Mouse (Mus musculus): ENCODE results near the gene Prss33.

Gene Prss33

DNA sequence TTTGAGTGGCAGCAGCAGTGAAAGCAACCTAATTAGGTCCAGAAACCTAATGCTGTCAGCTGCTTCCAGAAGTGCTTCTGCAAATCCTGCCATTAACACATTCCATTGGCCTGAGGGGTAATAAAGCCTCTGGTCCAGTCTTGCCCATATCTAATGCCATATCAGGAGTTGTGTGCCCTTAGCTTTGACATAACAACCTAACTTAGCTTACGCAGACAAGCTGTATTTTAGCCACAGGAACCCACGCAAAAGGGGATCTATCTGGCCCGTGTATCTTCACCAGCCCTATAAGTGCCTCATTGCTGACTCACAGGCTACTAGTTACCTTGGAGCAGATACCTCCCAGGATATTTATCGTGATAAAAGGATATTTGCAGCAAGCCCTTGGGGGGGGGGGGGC is 10.3 kb downstream of the Prss33 start:
- no peak for DNase-seq

DNA sequence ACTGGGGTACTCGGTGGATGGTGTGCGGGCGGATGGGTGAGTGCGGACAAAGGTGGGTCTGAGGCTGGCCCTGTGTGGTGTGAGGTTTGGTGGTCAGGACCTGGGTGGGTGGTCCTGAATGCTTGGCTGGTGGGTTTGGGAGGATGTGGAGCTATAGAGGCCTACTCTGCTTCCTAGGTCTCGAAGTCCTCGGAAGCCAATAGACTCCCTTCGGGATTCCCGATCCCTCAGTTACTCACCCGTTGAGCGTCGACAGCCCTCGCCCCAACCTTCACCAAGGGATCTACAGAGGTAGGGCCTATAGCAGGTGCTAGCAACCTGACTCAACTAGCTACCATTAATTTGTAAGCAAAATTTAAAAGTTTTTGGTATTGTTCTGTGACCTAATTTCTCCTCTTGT is 12.2 kb downstream of the Prss33 start:
- DNase-seq: no peak

DNA sequence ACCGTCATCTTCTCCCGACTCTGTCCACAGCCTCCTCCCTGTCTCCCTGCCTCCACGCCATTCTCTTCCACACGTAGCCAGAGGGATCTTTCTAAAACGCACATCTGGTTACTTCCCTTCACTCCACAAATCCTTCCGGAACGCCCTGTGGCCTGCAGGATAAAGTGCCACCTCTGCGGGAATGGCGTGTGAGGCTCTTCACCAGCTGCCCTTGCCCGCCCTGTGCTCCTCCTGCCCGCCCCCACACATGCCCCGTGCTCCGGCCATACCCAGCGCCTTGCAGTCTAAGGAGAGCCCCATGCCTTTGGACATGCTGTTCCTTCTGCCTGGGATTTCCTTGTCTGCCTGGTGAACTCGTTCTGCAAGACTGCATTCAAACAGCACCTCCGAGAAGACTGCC is 12.8 kb downstream of the Prss33 start:
- DNase-seq: no peak

DNA sequence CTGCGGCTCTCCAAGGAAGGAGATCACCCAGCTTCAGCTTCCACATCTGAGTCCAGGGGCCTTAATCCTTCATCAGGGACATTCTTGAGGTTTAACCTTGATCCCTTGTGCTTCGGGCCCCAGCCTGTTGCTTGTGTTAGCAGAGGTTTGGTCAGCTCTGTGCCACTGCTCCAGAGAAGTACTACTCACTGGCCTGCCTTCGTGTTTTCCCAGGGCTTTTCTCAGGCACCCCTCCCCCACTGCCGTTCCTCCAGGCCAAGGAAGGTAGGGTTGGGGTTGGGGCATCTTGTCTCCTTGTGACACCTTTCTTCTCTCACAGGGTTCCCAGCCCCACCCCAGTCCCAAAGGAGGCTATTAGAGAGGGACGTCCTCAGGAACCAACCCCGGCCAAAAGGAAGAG is 13.8 kb downstream of the Prss33 start:
- DNase-seq: no peak

DNA sequence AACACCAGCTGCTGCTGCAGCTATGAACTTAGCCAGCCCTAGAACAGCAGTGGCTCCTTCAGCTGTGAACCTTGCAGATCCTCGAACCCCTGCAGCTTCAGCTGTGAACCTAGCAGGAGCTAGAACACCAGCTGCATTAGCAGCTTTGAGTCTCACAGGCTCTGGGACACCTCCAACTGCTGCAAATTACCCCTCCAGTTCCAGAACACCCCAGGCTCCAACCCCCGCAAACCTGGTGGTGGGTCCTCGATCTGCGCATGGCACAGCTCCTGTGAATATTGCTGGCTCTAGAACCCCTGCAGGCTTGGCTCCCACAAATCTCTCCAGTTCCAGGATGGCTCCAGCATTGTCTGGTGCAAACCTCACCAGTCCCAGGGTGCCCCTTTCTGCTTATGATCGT is 15.1 kb downstream of the Prss33 start:
- DNase-seq: no peak

DNA sequence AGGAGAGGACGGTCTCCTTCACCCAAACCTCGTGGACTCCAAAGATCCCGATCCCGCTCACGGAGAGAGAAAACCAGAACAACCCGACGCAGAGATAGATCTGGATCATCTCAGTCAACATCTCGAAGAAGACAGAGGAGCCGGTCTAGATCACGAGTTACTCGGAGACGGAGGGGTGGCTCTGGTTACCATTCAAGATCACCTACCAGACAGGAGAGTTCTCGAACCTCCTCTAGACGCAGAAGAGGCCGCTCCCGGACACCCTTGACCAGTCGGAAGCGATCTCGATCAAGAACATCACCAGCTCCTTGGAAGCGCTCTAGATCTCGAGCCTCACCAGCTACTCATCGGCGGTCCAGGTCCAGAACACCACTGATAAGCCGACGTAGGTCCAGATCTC is 16.6 kb downstream of the Prss33 start:
- DNase-seq: no peak

DNA sequence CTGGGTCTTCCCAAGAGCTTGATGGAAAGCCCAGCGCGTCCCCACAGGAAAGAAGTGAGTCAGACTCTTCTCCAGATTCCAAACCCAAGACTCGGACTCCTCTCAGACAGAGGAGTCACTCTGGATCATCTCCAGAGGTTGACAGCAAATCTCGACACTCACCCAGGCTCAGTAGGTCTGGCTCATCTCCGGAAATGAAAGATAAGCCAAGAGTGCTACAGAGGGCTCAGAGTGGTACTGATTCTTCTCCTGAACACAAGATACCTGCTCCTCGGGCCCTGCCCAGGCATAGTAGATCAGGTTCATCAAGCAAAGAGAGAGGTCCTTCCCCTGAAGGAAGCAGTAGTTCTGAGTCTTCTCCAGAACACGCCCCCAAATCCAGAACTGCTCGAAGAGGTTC is 17.3 kb downstream of the Prss33 start:
- no peak for DNase-seq

DNA sequence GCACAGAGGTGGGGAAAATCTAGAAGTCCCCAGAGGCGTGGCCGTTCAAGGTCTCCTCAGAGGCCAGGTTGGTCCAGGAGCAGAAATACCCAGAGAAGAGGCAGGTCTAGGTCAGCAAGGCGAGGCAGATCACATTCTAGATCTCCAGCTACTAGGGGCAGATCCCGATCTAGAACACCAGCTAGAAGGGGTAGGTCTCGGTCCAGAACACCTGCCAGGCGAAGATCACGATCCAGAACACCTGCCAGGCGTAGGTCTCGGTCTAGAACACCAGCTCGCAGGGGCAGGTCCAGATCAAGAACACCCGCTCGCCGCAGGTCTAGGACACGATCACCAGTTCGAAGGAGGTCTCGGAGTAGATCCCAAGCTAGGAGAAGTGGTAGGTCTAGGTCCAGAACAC is 20.2 kb downstream of the Prss33 start:
- no peak for DNase-seq

DNA sequence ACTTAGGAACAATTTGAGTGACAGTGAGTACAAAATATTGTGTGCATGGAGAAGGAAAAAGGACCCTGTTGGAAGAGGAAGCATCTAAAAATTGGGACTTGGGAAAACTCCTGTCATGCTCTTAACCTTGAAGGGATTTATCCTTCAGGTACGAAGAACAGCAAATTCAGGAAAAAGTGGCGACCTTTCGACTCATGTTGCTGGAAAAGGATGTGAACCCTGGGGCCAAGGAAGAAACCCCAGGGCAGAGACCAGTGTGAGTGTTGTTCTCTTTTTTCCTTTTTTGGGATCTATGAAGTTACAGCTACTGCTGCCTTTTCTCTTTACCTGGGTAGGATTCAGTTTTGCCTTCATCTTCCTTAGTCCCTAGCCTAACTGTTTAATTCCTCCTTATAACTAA is 27.9 kb downstream of the Prss33 start:
- no peak for DNase-seq

DNA sequence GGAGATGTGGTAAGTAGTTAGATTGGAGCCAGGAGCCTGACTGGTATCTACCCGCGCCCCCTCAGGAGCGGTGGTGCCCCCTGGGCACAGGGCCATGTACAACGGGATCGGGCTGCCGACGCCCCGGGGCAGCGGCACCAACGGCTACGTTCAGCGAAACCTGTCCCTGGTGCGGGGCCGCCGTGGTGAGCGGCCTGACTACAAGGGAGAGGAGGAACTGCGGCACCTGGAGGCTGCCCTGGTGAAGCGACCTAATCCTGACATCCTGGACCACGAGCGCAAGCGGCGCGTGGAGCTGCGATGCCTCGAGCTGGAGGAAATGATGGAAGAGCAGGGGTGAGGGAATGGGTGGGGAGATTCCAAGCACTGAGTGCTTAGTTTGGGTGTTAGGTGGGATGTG is 29.0 kb downstream of the Prss33 start:
- DNase-seq: peak; percentile 58

DNA sequence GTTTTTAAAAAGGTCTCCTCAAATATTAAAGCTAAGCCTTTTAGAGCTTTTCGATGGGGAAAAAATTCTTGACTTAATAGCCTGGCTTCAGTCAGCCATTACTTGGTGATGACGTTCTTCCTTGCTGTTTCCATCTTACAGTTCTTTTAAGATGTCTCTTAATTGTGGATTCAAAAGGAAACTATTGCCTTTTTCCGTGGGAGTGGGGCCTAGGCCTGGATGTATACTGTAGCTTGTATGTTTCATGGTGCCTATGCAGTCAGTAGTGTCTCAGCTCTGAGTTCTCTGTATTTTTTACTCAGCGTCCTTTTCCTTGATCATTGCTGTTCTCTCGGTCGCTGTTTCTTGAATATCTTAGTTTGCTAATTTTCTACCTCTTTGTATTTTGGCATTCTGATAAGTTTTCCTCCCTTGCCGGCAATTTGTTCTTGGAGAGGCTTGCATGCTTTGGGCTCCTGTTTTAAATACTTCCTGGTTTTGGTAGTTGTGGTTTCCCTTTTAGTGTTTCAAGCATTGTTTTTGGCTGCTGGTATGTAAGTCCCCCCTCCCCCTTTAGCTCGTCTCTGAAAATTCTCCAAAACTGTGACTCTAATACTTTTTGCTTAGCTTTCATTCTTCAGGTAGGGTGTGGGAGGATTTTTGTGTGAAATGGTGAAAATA is 31.3 kb downstream of the Prss33 start:
- no peak for DNase-seq

DNA sequence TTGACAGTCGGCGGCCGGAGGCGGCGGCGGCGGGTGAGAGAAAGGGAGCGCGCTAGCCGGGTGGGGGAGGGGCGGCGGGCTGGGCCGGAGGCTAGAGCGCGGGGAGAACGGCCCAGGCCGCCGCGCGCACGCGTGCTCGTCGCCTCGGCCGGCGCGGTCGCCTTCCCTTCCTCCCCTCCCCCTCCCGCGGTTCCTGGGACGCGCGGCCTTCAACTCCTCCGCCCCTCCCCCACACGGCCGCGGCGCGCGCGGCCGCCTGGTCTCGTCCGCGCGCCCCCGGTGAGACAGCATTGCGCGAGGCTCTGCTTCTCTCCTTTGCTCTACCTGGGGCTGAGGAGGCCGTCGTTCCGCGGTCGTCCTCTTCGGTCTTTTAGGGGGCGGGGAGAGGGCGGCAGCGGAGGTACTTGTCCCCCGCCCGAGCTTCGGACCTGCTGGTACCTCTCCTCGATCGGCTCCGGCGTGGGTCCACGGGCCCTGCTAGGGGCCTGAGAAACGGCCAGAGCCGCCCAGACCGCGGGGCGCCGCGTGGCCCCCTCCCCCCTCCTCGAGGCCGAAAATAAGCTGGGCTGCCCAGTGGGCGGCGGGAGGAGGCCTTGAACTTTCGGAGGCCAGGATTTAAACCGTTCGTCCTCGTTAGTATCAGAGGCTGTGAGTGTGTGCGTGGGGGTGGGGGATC is 32.4 kb downstream of the Prss33 start:
- DNase-seq: peak; percentile 69

DNA sequence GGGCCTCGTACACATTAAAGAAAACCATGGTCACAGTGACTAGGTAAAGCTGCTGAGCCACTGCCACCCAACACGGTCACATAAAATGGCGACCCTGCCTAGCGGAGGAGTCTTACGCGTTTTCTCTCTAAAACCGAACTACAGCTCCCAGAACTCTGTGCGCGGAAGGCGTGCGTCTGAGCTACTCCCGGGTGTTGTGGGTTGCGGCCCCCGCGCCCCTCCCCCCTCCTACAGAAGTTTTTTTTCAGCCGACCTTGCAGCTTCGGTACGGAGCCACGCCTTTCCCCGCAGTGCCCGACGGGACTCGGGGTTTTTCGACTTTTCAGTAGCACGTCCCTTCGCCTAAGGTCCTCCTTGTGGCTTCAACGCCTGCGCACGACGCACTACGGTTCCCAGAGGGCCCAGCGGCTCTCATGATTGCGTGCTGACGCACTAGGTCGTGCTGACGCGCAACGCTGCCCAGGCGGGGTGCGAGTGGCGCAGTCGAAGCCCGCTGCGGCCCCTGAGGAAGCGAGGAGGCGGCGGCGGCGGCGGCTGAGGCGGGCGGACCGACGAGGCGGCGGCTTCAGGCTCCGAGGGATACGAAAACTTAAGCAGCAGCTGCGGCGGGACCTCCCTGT is 33.0 kb downstream of the Prss33 start:
- DNase-seq: peak; percentile 98

DNA sequence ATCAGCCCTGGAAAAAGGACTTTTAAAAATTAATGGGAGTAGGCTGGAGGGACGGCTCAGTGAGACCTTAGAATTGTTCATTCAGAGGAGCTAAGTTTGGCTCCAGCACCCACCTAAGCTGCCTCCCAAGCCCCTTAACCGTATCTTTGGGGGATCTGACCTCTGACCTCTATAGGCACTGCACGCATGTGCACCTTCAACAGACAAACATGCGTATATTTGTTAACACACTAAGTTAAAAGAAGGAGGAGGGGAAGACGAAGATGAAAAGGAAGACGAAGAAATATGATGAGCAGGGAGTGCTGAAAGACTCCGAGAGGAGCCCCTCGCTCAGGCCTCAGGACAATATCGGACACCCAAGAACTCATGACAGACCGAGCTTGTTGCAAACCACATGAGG is 34.2 kb downstream of the Prss33 start:
- DNase-seq: no peak

DNA sequence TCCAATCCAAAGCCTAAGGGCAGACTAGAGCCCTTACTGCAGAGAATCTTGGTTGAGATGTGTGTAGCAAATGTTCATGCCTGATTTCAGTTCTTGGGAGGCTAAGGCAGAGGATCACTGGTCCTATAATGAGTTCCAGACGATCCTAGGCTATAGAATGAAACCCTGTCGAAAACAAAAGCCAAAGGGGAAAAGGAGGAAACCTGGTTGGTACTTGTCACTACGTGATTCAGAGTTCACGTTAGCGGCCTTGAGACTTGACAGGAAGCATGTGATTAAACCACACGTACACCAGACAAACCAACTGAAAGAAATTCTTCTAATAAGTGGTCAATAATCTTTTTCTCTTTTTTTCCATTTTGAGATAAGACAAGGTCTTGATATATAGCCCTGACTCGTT is 38.5 kb downstream of the Prss33 start:
- DNase-seq: no peak

DNA sequence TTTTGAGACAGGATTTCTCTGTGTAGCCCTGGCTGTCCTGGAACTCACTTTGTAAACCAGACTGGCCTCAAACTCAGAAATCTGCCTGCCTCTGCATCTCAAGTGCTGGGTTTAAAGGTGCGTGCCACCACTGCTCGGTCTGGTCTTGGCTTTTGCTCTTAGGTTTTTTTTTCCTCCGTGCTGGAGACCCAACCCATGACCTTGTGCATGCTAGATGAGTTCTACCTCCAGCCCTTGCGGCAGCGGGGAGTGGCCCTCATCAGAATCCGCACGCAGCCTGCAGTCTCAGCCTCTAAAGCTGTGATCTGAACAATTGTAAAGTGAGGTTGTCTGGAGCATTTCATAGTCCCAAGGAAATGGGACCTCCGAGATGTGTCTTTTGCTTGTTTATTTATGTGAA is 40.5 kb downstream of the Prss33 start:
- DNase-seq: no peak

DNA sequence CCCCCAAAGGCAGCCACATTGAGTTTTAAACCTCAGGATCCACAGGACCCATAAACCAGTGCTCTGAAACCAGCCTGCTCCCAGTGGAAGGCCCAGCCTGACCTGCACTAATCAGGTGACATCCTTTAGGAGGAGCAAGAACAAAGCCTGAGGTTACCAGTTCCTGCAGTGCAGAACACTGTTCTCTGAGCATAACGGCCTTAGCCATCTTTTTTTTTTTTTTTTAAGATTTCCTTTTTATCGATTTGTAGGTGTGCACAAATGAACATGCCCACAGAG is 44.8 kb downstream of the Prss33 start:
- DNase-seq: no peak

DNA sequence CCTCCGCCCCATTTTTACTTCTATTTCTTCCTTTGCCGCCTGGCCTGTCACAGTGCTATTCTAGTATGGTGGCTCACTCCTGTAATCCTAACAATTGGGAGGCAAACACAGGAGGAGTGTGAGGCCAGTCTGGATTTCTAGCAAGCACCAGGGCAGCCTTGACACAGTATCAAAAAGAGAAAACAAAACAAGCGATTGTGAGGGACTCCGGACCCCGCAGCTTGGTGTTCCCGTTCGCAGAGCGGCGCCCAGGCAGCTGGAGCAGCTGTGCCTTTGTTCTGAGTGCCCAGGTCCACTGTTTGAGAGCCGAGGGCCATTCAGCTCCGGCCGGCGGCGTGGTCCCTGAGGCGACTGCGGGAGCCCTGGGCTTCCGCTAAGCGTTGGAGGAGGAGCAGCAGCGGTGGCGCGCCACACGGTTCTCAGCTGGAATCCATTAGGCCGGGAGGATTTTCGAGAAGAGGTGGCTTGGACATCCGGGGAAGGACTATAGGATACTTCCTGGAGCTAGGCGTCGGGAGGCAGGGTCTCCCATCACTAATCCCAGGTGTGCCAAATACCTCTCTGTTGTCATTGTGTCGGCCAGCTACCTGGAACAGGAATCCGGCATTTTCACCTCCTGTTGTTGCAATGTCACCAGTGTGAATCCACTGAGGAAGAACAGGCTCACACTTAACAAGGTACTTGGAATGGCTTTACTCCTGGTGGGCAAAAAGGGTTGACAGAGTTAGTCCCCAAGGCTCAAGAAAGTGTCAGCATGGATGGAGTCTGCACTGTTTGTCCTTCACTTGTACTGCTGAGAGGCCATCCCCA is 45.4 kb downstream of the Prss33 start, which contains the start of gene Srrm2:
Srrm2 (plus strand) TSS at position 264 of the 810 bp plus-strand sequence.
- DNase-seq: peak; percentile 61

DNA sequence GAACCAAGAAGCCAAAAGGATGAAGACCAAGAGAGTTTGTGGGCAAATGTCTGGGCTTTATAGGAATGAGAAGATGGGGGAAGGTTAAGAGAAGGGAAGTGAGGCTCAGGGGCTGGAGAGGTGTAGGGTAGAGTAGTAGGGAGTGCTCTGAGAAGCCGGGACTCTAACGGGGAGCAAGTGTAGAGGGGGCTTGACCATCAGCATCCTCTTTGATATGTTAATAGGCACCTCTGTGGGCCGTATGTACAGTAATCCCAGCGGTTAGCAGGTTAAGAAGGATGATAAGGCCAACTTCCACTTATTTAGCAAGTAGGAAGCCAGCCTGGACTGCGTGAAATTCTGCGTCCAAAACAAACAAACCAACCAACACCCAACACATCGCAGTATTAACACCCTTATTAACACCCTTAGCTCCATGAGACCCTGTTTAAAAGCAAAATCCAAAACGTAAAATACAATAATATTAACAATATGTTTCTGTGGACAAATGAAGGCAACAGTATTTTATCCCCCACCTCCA is 46.0 kb downstream of the Prss33 start:
- DNase-seq: no peak

DNA sequence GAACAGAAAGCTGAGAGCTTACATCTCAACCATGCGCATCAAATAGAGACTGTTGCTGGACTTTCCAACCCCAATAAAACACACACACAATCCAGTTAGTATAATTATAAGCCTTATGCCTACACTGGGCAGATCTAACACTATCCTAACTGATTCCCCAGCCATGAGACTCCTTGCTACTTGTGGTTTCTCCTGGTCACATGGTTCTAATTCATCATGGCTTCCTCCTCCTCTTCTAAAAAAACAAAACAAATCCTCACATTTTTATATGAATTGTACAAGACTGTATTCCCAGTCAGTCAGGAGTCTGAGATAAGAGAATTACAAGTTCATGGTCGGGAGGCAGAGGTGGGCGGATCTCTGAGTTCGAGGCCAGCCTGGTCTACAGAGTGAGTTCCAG is 46.9 kb downstream of the Prss33 start:
- DNase-seq: no peak

DNA sequence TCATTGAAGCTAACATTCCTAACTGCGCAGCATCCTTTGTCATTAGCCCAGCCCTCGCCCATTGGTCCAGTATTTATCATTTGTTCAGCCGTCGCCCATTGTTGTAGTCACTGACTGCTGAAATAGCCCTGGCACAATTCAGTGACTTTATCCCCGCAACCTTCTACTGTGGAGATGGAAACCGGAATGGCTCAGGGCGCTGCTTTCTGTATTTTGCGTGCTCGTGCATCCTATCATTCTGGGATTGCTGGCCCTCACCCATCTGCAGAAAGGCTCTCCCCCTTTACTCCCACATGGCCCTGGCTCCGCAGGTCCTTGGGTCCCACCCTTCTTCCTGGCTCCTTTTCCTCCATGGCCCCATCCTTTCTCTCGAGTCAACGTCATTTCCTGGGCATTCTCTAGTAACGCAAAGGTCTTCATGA is 49.3 kb downstream of the Prss33 start:
- peak; percentile 60 for DNase-seq

DNA sequence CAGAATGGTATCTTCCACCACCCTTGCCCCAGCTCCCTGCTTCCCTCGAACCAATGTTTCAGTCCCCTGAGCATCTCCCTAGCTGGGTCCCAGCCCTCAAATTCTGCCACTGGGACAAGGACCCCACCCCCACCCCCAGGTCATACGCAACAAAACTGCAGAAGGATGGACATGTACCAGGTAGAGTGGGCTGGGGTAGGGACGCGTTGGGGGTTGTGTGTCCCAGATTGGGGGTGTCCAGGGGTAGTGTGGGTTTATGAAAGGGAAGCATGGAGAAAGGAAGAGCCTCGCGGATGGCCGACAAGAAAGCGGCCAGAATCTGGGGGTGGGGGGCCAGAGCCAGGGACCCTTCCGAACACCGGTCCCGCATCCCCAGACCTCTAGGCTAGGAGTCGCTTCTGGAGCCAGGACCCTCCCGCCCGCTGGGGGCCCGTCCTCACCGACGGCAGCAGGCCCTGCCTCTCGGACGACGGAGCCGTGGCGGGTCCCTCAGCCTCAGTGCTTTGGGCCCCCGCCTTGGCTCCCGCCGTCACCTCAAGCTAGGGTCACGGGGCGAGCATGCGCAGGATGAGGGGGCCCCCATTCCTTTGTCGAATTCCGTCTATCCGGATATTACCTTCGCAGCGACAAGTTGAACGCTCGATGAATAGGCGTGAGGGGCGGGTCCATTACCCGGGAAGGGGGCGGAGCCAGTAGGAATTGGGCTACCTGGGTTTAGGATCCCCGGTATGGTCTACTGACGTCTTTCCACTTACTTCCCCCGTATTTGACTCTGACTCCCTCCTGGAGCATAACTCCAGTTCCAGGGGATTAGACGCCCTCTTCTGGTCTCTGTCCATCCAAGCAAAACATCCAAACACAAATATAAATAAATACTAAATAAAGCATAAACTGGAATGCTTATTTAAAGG is 50.0 kb downstream of the Prss33 start, which contains the start of gene Flywch2:
Flywch2 (minus strand) TSS at position 521 of the 911 bp plus-strand sequence.
- DNase-seq: peak; percentile 95
